Mouse (Mus musculus) myocyte (in vitro differentiated cells): ENCODE results near the gene Acadvl. TPM values are rescaled to one million over a fixed set of nuclear protein-coding genes. Genes with fewer than 3 reads are reported as not detected.
A peak's percentile ranks its signal among the peaks of the same experiment; 100 is the strongest.

Experiments used
- H3K27me3 ChIP-seq: one replicate; pipeline ENCODE4 v1.6.1; 2011; ENCODE audit not compliant: control insufficient read depth, insufficient read depth, insufficient read length
- H3K36me3 ChIP-seq: one replicate; pipeline ENCODE4 v1.6.1; 2011; ENCODE audit not compliant: control insufficient read depth, insufficient read depth
- H3K4me2 ChIP-seq: one replicate; pipeline ENCODE4 v1.6.1; 2011; ENCODE audit warnings: low read depth, control low read depth
- H3K4me3 ChIP-seq: one replicate; pipeline ENCODE4 v1.5.1; 2011; ENCODE audit warnings: mild to moderate bottlenecking, control low read depth, moderate library complexity
- H3K79me2 ChIP-seq: one replicate; pipeline ENCODE4 v1.6.1; 2011; ENCODE audit not compliant: control insufficient read depth, insufficient read depth
- H3ac ChIP-seq: one replicate; pipeline ENCODE4 v1.6.1; 2011; ENCODE audit not compliant: control insufficient read depth, insufficient read length
- CEBPB ChIP-seq: IDR thresholded peaks from 2 replicates; pipeline ENCODE4 v1.6.1; 2011; ENCODE audit warnings: mild to moderate bottlenecking, moderate library complexity; ENCODE audit not compliant: poor library complexity, insufficient read depth, severe bottlenecking
- E2F4 ChIP-seq: IDR thresholded peaks from one replicate; pipeline ENCODE4 v1.6.1; 2011; ENCODE audit warnings: mild to moderate bottlenecking, control low read depth, moderate library complexity; ENCODE audit not compliant: insufficient read depth
- MAX ChIP-seq: IDR thresholded peaks from one replicate; pipeline ENCODE4 v1.6.1; 2011; ENCODE audit warnings: low read depth, mild to moderate bottlenecking, control low read depth
- MYOD1 ChIP-seq, 3 experiments: IDR thresholded peaks; one replicate each; pipeline ENCODE4 v1.6.1; 2011; ENCODE audit warnings: control low read depth in 2 of 3, low read depth in 2 of 3, mild to moderate bottlenecking in 2 of 3, moderate library complexity in 1 of 3; ENCODE audit not compliant: insufficient read length in 2 of 3, control insufficient read depth in 1 of 3
- MYOG ChIP-seq, 3 experiments: IDR thresholded peaks; one replicate each; pipeline ENCODE4 v1.6.1; 2011; ENCODE audit warnings: control low read depth in 2 of 3, low read depth in 2 of 3, mild to moderate bottlenecking in 2 of 3; ENCODE audit not compliant: insufficient read length in 2 of 3, control insufficient read depth in 1 of 3, insufficient read depth in 1 of 3
- POLR2A ChIP-seq: IDR thresholded peaks from one replicate; pipeline ENCODE4 v1.6.1; 2011; ENCODE audit warnings: low read depth, mild to moderate bottlenecking, control low read depth, moderate library complexity; ENCODE audit not compliant: insufficient read length
- POLR2AphosphoS2 ChIP-seq: IDR thresholded peaks from one replicate; pipeline ENCODE4 v1.6.1; 2011; ENCODE audit warnings: low read depth, control low read depth; ENCODE audit not compliant: insufficient read length
- REST ChIP-seq: IDR thresholded peaks from one replicate; pipeline ENCODE4 v1.6.1; 2011; ENCODE audit warnings: mild to moderate bottlenecking, control low read depth, moderate library complexity; ENCODE audit not compliant: insufficient read depth, insufficient read length
- SRF ChIP-seq: IDR thresholded peaks from one replicate; pipeline ENCODE4 v1.6.1; 2011; ENCODE audit warnings: low read depth; ENCODE audit not compliant: control insufficient read depth, insufficient read length
- TCF12 ChIP-seq: IDR thresholded peaks from one replicate; pipeline ENCODE4 v1.6.1; 2011; ENCODE audit warnings: mild to moderate bottlenecking, control low read depth; ENCODE audit not compliant: poor library complexity, insufficient read depth, severe bottlenecking
- TCF3 ChIP-seq: IDR thresholded peaks from one replicate; pipeline ENCODE4 v1.6.1; 2011; ENCODE audit warnings: low read depth, control low read depth; ENCODE audit not compliant: insufficient read length
- USF1 ChIP-seq: IDR thresholded peaks from one replicate; pipeline ENCODE4 v1.6.1; 2011; ENCODE audit warnings: low read depth, mild to moderate bottlenecking, control low read depth, moderate library complexity
- polyA plus RNA-seq: library from polyadenylated mRNA; unstranded; fragments of >200 nt; fragmentation: generic; extraction: Trizol; gene quantifications from one replicate; pipeline ENCODE4 v1.2.1, GENCODE M21; 2012; ENCODE audit warnings: missing spikeins

Gene Acadvl
- polyA plus RNA-seq, 1 experiment = 130 TPM

DNA sequence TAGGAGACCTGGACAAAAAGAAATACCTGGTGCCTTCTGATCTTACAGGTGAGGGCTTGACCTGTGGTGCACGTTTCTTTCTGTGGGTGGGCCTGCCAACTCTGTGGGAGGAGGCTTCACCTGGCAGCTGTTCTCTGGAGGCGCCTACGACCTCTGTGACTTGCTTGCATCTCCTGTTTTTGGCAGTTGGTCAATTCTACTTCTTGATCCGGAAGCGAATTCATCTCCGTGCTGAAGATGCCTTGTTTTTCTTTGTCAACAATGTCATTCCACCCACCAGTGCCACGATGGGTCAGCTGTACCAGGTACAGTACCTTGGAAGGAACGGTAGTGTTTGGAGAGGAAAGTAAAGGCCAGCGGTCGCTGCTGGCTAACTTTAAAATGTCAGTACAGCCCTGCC lies 22.8 kb downstream of the Acadvl start:
- TF ChIP-seq MYOG (IDR thresholded peaks at IDR 0.05; ENCODE audit: control insufficient read depth in 1 of 3, insufficient read depth in 1 of 3, insufficient read length in 2 of 3, low read depth in 2 of 3) = no peak
- H3K79me2 ChIP-seq = peaks cover 44% of the 10 kb centered on the region
- H3K4me3 ChIP-seq = peak overlapping the region; percentile 61
- H3K27me3 ChIP-seq = no peaks in the 10 kb centered on the region
- H3ac ChIP-seq = peak overlapping the region; percentile 70
- peaks cover 33% of the 10 kb centered on the region for H3K36me3 ChIP-seq
- peak overlapping the region; percentile 80 for H3K4me2 ChIP-seq

DNA sequence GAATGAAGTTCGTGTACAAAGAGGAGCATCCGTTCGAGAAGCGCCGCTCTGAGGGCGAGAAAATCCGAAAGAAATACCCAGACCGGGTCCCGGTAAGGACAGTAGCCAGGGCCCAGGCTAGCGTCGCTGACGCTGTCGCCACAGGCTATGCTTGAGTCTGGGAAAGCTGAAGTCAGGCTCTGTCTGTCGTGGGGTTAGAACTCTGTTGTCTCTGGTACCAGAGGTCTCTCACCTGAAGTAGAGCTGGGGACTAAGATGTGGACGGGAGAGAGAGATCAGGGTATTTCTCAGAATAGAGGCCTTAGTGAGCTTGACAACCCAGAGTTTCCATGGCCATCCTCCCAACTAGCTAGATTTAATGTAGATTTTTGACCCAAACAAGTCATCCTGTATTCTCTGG lies 23.5 kb downstream of the Acadvl start:
- H3K4me2 ChIP-seq = peak overlapping the region; percentile 80
- H3K36me3 ChIP-seq = peaks cover 33% of the 10 kb centered on the region
- H3ac ChIP-seq = peak overlapping the region; percentile 70
- TF ChIP-seq REST (no peak), TCF3 (no peak), POLR2AphosphoS2 (no peak), POLR2A (no peak), CEBPB (no peak), SRF (no peak), MAX (no peak), USF1 (no peak), MYOD1 (IDR thresholded peaks at IDR 0.05; ENCODE audit: control insufficient read depth in 1 of 3, insufficient read length in 2 of 3, low read depth in 2 of 3) (no peak), E2F4 (no peak)
- H3K27me3 ChIP-seq = no peaks in the 10 kb centered on the region
- H3K4me3 ChIP-seq = peak overlapping the region; percentile 61
- peaks cover 43% of the 10 kb centered on the region for H3K79me2 ChIP-seq

- TF ChIP-seq USF1 = peak; percentile 100
- no peak for TF ChIP-seq REST
- TF ChIP-seq SRF = peak; percentile 29
- TF ChIP-seq POLR2A = peak; percentile 82
- TF ChIP-seq MYOD1 (IDR thresholded peaks at IDR 0.05; ENCODE audit: control insufficient read depth in 1 of 3, insufficient read length in 2 of 3, low read depth in 2 of 3) = peak in 1 of 3 experiments; percentile 20
- TF ChIP-seq POLR2AphosphoS2 = peak; percentile 99
- TF ChIP-seq TCF12 = no peak
- Histone ChIP-seq H3K36me3 (peaks cover 33% of the 10 kb centered on the region), H3K4me3 (peak within 1 kb of the TSS; percentile 61), H3K79me2 (peaks cover 38% of the 10 kb centered on the region), H3K4me2 (peak within 1 kb of the TSS; percentile 80), H3K27me3 (no peaks in the 10 kb centered on the region), H3ac (peak within 1 kb of the TSS; percentile 70)
Measured at GRCm38 (mm10) chr11:69990850-69991691, 24.1 kb downstream of the Acadvl start, which contains the start of gene Gabarap. Gene Gabarap, plus strand, starts transcription at chr11:69991143.

DNA sequence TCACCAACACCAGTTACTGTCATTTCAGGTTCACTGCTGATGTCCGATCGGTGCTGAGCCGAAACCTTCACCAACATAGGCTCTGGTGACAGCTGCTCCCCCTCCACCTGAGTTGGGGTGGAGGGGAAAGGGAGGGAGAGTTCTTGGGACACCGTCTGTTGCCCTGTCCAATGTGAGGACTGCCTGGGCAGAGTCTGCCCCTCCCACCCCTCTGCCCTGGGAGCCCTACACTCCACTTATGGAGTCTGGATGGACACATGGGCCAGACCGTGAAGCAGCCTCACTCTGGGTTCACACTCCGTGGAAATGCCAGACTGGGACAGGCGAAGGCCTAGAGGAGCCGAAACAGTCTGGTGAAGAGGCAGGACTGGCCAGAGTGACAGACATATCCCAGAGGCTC lies 25.3 kb downstream of the Acadvl start:
- Histone ChIP-seq H3ac (no peak overlapping the region), H3K79me2 (peaks cover 32% of the 10 kb centered on the region), H3K36me3 (peaks cover 36% of the 10 kb centered on the region), H3K4me2 (no peak overlapping the region), H3K27me3 (no peaks in the 10 kb centered on the region), H3K4me3 (no peak overlapping the region)
- TF ChIP-seq SRF (no peak), POLR2AphosphoS2 (no peak), MYOG (IDR thresholded peaks at IDR 0.05; ENCODE audit: control insufficient read depth in 1 of 3, insufficient read depth in 1 of 3, insufficient read length in 2 of 3, low read depth in 2 of 3) (no peak), TCF3 (no peak), MYOD1 (IDR thresholded peaks at IDR 0.05; ENCODE audit: control insufficient read depth in 1 of 3, insufficient read length in 2 of 3, low read depth in 2 of 3) (no peak), CEBPB (no peak), REST (no peak), E2F4 (no peak), USF1 (no peak), TCF12 (no peak), POLR2A (no peak), MAX (no peak)

DNA sequence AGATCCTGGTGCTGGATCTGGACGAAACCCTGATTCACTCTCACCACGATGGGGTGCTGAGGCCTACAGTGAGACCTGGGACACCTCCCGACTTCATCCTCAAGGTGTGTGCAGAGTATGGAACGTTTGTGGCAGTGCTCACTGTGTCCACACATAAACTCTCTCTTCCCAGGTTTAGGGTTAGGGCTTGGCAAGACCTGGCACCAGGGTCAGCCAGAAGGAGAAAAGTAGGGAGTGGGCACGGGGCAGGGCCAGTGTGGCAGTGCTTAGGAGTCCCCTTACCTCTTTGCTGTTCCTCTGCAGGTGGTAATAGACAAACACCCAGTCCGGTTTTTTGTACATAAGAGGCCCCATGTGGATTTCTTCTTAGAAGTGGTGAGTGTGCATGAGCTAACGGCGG lies 30.8 kb downstream of the Acadvl start:
- Histone ChIP-seq H3K4me3 (no peak overlapping the region), H3K27me3 (no peaks in the 10 kb centered on the region), H3K4me2 (no peak overlapping the region), H3K36me3 (peaks cover 30% of the 10 kb centered on the region), H3K79me2 (peaks cover 39% of the 10 kb centered on the region), H3ac (no peak overlapping the region)
- no peak for TF ChIP-seq E2F4
- TF ChIP-seq POLR2A = no peak
